Mouse (Mus musculus): ENCODE results near the gene Tjp1. TPM values are rescaled to one million over a fixed set of nuclear protein-coding genes. Genes with fewer than 3 reads are reported as not detected.

Tjp1 gene
- total and polyA plus RNA-seq, 2 experiments from 2014 or later: 20.2 to 46.2 TPM

GRCm38 (mm10) chr7:65532689-65533088 is 5.1 kb upstream of the Tjp1 start:
- Histone ChIP-seq H3K4me3 (ENCODE audit: low read length) (no peak overlapping the region), H3K4me1 (ENCODE audit: insufficient read depth, low read length) (no peaks in the 10 kb centered on the region), H3K4me2 (ENCODE audit: low read depth, low read length) (no peak overlapping the region), H3K27me3 (ENCODE audit: insufficient read depth, low read length) (no peaks in the 10 kb centered on the region), H3K9ac (replicated peaks; ENCODE audit: low read length) (no peak overlapping the region), H3K27ac (no peak overlapping the region), H3K9me3 (ENCODE audit: low read length) (no peaks in the 10 kb centered on the region), H3K36me3 (ENCODE audit: insufficient read depth, low read length) (no peaks in the 10 kb centered on the region)
- TF ChIP-seq CTCF (IDR thresholded peaks at IDR 0.05; ENCODE audit: low read depth): no peak
- ATAC-seq (peak; percentile 86), DNase-seq (ENCODE audit: low spot score) (peak; percentile 57)
- 9% methylated on average over 4 of the region's 4 CpGs for WGBS

- no peak for TF ChIP-seq CTCF (IDR thresholded peaks at IDR 0.05; ENCODE audit: low read depth)
- H3K4me1 ChIP-seq (ENCODE audit: insufficient read depth, low read length): no peaks in the 10 kb centered on the region; the same call in 1 of the 2 replicates
- H3K9ac ChIP-seq (replicated peaks; ENCODE audit: low read length): no peak overlapping the region
- H3K27ac ChIP-seq: no peak overlapping the region
- 89% methylated on average over 4 of the region's 4 CpGs for WGBS
- no peaks in the 10 kb centered on the region for H3K9me3 ChIP-seq (ENCODE audit: low read length)
- no peak overlapping the region for H3K4me2 ChIP-seq (ENCODE audit: low read depth, low read length)
- no peaks in the 10 kb centered on the region for H3K27me3 ChIP-seq (ENCODE audit: insufficient read depth, low read length)
- no peaks in the 10 kb centered on the region for H3K36me3 ChIP-seq (ENCODE audit: insufficient read depth, low read length)
- ATAC-seq (no peak), DNase-seq (ENCODE audit: low spot score) (no peak)
- no peak overlapping the region for H3K4me3 ChIP-seq (ENCODE audit: low read length)
Observed at GRCm38 (mm10) chr7:65523116-65523515, 4.5 kb downstream of the Tjp1 start.

GRCm38 (mm10) chr7:65522490-65522889 is 5.1 kb downstream of the Tjp1 start:
- H3K27ac ChIP-seq: no peak overlapping the region
- H3K9me3 ChIP-seq (ENCODE audit: low read length): no peaks in the 10 kb centered on the region
- no peaks in the 10 kb centered on the region for H3K27me3 ChIP-seq (ENCODE audit: insufficient read depth, low read length)
- no peak overlapping the region for H3K9ac ChIP-seq (replicated peaks; ENCODE audit: low read length)
- no peaks in the 10 kb centered on the region for H3K36me3 ChIP-seq (ENCODE audit: insufficient read depth, low read length)
- TF ChIP-seq CTCF (IDR thresholded peaks at IDR 0.05; ENCODE audit: low read depth): peak; percentile 52
- H3K4me1 ChIP-seq (ENCODE audit: insufficient read depth, low read length): no peaks in the 10 kb centered on the region; the same call in 1 of the 2 replicates
- no peak overlapping the region for H3K4me3 ChIP-seq (ENCODE audit: low read length)
- H3K4me2 ChIP-seq (ENCODE audit: low read depth, low read length): no peak overlapping the region
- ATAC-seq (no peak), DNase-seq (ENCODE audit: low spot score) (no peak)
- WGBS: 66% methylated on average over 12 of the region's 12 CpGs

- 91% methylated on average over 8 of the region's 8 CpGs for WGBS
- Histone ChIP-seq H3K36me3 (ENCODE audit: insufficient read depth, low read length) (no peaks in the 10 kb centered on the region), H3K4me1 (ENCODE audit: insufficient read depth, low read length) (peaks cover 5% of the 10 kb centered on the region; the same call in 1 of the 2 replicates), H3K27ac (no peak overlapping the region), H3K4me2 (ENCODE audit: low read depth, low read length) (no peak overlapping the region), H3K4me3 (ENCODE audit: low read length) (no peak overlapping the region), H3K27me3 (ENCODE audit: insufficient read depth, low read length) (no peaks in the 10 kb centered on the region), H3K9ac (replicated peaks; ENCODE audit: low read length) (no peak overlapping the region), H3K9me3 (ENCODE audit: low read length) (no peaks in the 10 kb centered on the region)
- no peak for ATAC-seq
- no peak for DNase-seq (ENCODE audit: low spot score)
- TF ChIP-seq CTCF (IDR thresholded peaks at IDR 0.05; ENCODE audit: low read depth): no peak
Observed at GRCm38 (mm10) chr7:65520622-65521021, 7.0 kb downstream of the Tjp1 start.

- peak; percentile 90 for TF ChIP-seq CTCF (IDR thresholded peaks at IDR 0.05; ENCODE audit: low read depth)
- Histone ChIP-seq H3K9ac (replicated peaks; ENCODE audit: low read length) (no peak overlapping the region), H3K36me3 (ENCODE audit: insufficient read depth, low read length) (no peaks in the 10 kb centered on the region), H3K4me2 (ENCODE audit: low read depth, low read length) (no peak overlapping the region), H3K4me1 (ENCODE audit: insufficient read depth, low read length) (peaks cover 5% of the 10 kb centered on the region; the same call in 1 of the 2 replicates), H3K4me3 (ENCODE audit: low read length) (no peak overlapping the region), H3K27ac (no peak overlapping the region), H3K27me3 (ENCODE audit: insufficient read depth, low read length) (no peaks in the 10 kb centered on the region), H3K9me3 (ENCODE audit: low read length) (no peaks in the 10 kb centered on the region)
- DNase-seq (ENCODE audit: low spot score) (peak; percentile 75), ATAC-seq (peak; percentile 51; the same call in 1 of the 2 replicates)
- WGBS: 47% methylated on average over 12 of the region's 12 CpGs
Observed at GRCm38 (mm10) chr7:65519788-65520563, 7.6 kb downstream of the Tjp1 start.

GRCm38 (mm10) chr7:65516903-65517302 is 10.7 kb downstream of the Tjp1 start:
- Histone ChIP-seq H3K27ac (peak overlapping the region; percentile 27; the same call in 1 of the 2 replicates), H3K9ac (replicated peaks; ENCODE audit: low read length) (no peak overlapping the region), H3K36me3 (ENCODE audit: insufficient read depth, low read length) (no peaks in the 10 kb centered on the region), H3K9me3 (ENCODE audit: low read length) (no peaks in the 10 kb centered on the region), H3K4me2 (ENCODE audit: low read depth, low read length) (no peak overlapping the region), H3K4me1 (ENCODE audit: insufficient read depth, low read length) (peaks cover 16% of the 10 kb centered on the region; the same call in 1 of the 2 replicates), H3K4me3 (ENCODE audit: low read length) (no peak overlapping the region), H3K27me3 (ENCODE audit: insufficient read depth, low read length) (no peaks in the 10 kb centered on the region)
- DNase-seq (ENCODE audit: low spot score): no peak
- no peak for ATAC-seq
- 38% methylated on average over 8 of the region's 8 CpGs for WGBS
- no peak for TF ChIP-seq CTCF (IDR thresholded peaks at IDR 0.05; ENCODE audit: low read depth)
